18 mouse cellular contexts compared by ENCODE assay signal in genomic region chr3:125781357-125781756, GRCm38 (mm10).
"Had no signal": no experiment of that assay in that cellular context is flagged by ENCODE, and none has a peak within 500 bp of the region (broad histone marks: within the 10 kb centered on the region; RNA-seq: fewer than 3 reads in every experiment).

No protein-coding gene starts in this region.

- H3K4me3 ChIP-seq: lung, embryonic 15.5 days; megakaryocyte, embryonic 14.5 days; midbrain, embryonic 13.5 days; midbrain, embryonic 15.5 days; neural tube, embryonic 12.5 days; stomach, embryonic 15.5 days had no signal

- H3K9me3 ChIP-seq: lung, embryonic 15.5 days; midbrain, embryonic 13.5 days; midbrain, embryonic 15.5 days; neural tube, embryonic 12.5 days; stomach, embryonic 15.5 days had no signal

- ATAC-seq: liver, postnatal 0 days; lung, postnatal 0 days; midbrain, embryonic 13.5 days; midbrain, embryonic 15.5 days had no signal

- H3K36me3 ChIP-seq: lung, embryonic 15.5 days; midbrain, embryonic 13.5 days; midbrain, embryonic 15.5 days; neural tube, embryonic 12.5 days; stomach, embryonic 15.5 days had no signal

- DNase-seq: liver, postnatal 0 days; lung, adult 2 months; lung, postnatal 14 days; lung, postnatal 36 days; right cerebral cortex, postnatal 14 days; thymus, adult 18-20 months; thymus, postnatal 14 days; thymus, postnatal 36 days had no signal

- H3K9ac ChIP-seq: liver, postnatal 0 days; lung, embryonic 15.5 days; midbrain, embryonic 13.5 days; midbrain, embryonic 15.5 days; neural tube, embryonic 12.5 days; stomach, embryonic 15.5 days had no signal

- H3K4me2 ChIP-seq: lung, embryonic 15.5 days; midbrain, embryonic 11.5 days; midbrain, embryonic 13.5 days; midbrain, embryonic 15.5 days; neural tube, embryonic 12.5 days; stomach, embryonic 15.5 days had no signal

- H3K27ac ChIP-seq: lung, embryonic 15.5 days; macrophage; midbrain, embryonic 13.5 days; midbrain, embryonic 15.5 days; neural tube, embryonic 12.5 days; stomach, embryonic 15.5 days; stomach, postnatal 0 days had no signal

- H3K4me1 ChIP-seq: lung, embryonic 15.5 days; megakaryocyte, embryonic 14.5 days; midbrain, embryonic 13.5 days; midbrain, embryonic 15.5 days; neural tube, embryonic 12.5 days; stomach, embryonic 15.5 days had no signal

- H3K27me3 ChIP-seq: lung, embryonic 15.5 days; megakaryocyte, embryonic 14.5 days; midbrain, embryonic 13.5 days; midbrain, embryonic 15.5 days; neural tube, embryonic 12.5 days; stomach, embryonic 15.5 days had no signal
